Comparison of ENCODE assay signal across 8 mouse cellular contexts in genomic region chr17:29488978-29489970, GRCm38 (mm10). TPM values are rescaled to one million over a fixed set of nuclear protein-coding genes. Genes with fewer than 3 reads are reported as not detected.
DNase-seq lines count a peak whose midpoint lies in the region; ATAC-seq and TF ChIP-seq lines count a peak whose summit lies in the region.

No protein-coding gene starts in this region.

- no peaks in the 10 kb centered on the region for H3K9me3 ChIP-seq in forebrain, embryonic 11.5 days (ENCODE audit: control insufficient read depth, low read length)
- no peaks in the 10 kb centered on the region for H3K9me3 ChIP-seq in hindbrain, embryonic 14.5 days (ENCODE audit: control insufficient read depth, low read length)
- no peaks in the 10 kb centered on the region for H3K9me3 ChIP-seq in liver, embryonic 11.5 days (ENCODE audit: control insufficient read depth, low read length)
- no peaks in the 10 kb centered on the region for H3K9me3 ChIP-seq in midbrain, postnatal 0 days (ENCODE audit: low read length)

- H3K4me3 ChIP-seq in forebrain, embryonic 11.5 days (ENCODE audit: low read depth, low read length), result peak overlapping the region; percentile 73
- H3K4me3 ChIP-seq in hindbrain, embryonic 14.5 days (replicated peaks; ENCODE audit: low read length), result peak overlapping the region; percentile 82
- H3K4me3 ChIP-seq in liver, embryonic 11.5 days (ENCODE audit: low read depth, low read length), result peak overlapping the region; percentile 85
- peak overlapping the region; percentile 85 for H3K4me3 ChIP-seq in midbrain, postnatal 0 days (ENCODE audit: low read depth, low read length)

- no peak for ATAC-seq in forebrain, embryonic 11.5 days (replicated peaks; ENCODE audit: low FRiP score)
- no peak for ATAC-seq in hindbrain, embryonic 14.5 days (ENCODE audit: low FRiP score)
- ATAC-seq in liver, embryonic 11.5 days (replicated peaks; ENCODE audit: low FRiP score), result no peak
- ATAC-seq in midbrain, postnatal 0 days (ENCODE audit: low FRiP score), result no peak; the same call in 1 of the 2 replicates

- TF ChIP-seq CTCF in midbrain, postnatal 0 days (IDR thresholded peaks at IDR 0.05), result no peak

- peaks cover 8% of the 10 kb centered on the region; the same call in 1 of the 2 replicates for H3K4me1 ChIP-seq in forebrain, embryonic 11.5 days (replicated peaks; ENCODE audit: control insufficient read depth, insufficient read depth, low read length)
- peaks cover 17% of the 10 kb centered on the region for H3K4me1 ChIP-seq in hindbrain, embryonic 14.5 days (replicated peaks; ENCODE audit: control insufficient read depth, insufficient read depth, low read length)
- peaks cover 39% of the 10 kb centered on the region for H3K4me1 ChIP-seq in liver, embryonic 11.5 days (replicated peaks; ENCODE audit: control insufficient read depth, insufficient read depth, low read length)
- H3K4me1 ChIP-seq in midbrain, postnatal 0 days (ENCODE audit: insufficient read depth, low read length), result peaks cover 8% of the 10 kb centered on the region; the same call in 1 of the 2 replicates

- peak; percentile 7 for DNase-seq in layer of hippocampus, adult 11-12 months (ENCODE audit: low spot score)
- DNase-seq in layer of hippocampus, adult 9-10 months (ENCODE audit: low spot score), result no peak
- DNase-seq in Muller cell, postnatal 12 days (ENCODE audit: inconsistent ontology term), result peak; percentile 82
- peak; percentile 79 for DNase-seq in forebrain, embryonic 11.5 days (ENCODE audit: low spot score)
- peak; percentile 68 for DNase-seq in hindbrain, embryonic 14.5 days (ENCODE audit: low spot score)
- DNase-seq in liver, embryonic 11.5 days (ENCODE audit: low spot score), result no peak
- peak; percentile 65 for DNase-seq in midbrain, postnatal 0 days (ENCODE audit: low spot score)
- no peak for DNase-seq in right cerebral cortex, adult 2 months (ENCODE audit: low spot score in 2 of 2)

- no peaks in the 10 kb centered on the region; the same call in 1 of the 2 replicates for H3K27me3 ChIP-seq in forebrain, embryonic 11.5 days (ENCODE audit: control insufficient read depth, insufficient read depth, low read length)
- no peaks in the 10 kb centered on the region for H3K27me3 ChIP-seq in hindbrain, embryonic 14.5 days (ENCODE audit: control insufficient read depth, insufficient read depth, low read length)
- no peaks in the 10 kb centered on the region for H3K27me3 ChIP-seq in liver, embryonic 11.5 days (replicated peaks; ENCODE audit: control insufficient read depth, insufficient read depth, low read length)
- no peaks in the 10 kb centered on the region for H3K27me3 ChIP-seq in midbrain, postnatal 0 days (ENCODE audit: insufficient read depth, low read length)

- H3K9ac ChIP-seq in forebrain, embryonic 11.5 days (ENCODE audit: low read length), result peak overlapping the region; percentile 87
- H3K9ac ChIP-seq in hindbrain, embryonic 14.5 days, result peak overlapping the region; percentile 76
- H3K9ac ChIP-seq in liver, embryonic 11.5 days (ENCODE audit: low read depth, low read length), result peak overlapping the region; percentile 84
- H3K9ac ChIP-seq in midbrain, postnatal 0 days (replicated peaks; ENCODE audit: low read length, poor library complexity, severe bottlenecking), result peak overlapping the region; percentile 79

- 8% methylated on average over 30 of the region's 30 CpGs for WGBS in forebrain, embryonic 11.5 days
- WGBS in hindbrain, embryonic 14.5 days, result 5% methylated on average over 30 of the region's 30 CpGs
- 5% methylated on average over 30 of the region's 30 CpGs for WGBS in liver, embryonic 11.5 days
- WGBS in midbrain, postnatal 0 days, result 6% methylated on average over 30 of the region's 30 CpGs

- H3K36me3 ChIP-seq in forebrain, embryonic 11.5 days (ENCODE audit: control insufficient read depth, insufficient read depth, low read length), result peaks cover 5% of the 10 kb centered on the region; the same call in 1 of the 2 replicates
- H3K36me3 ChIP-seq in hindbrain, embryonic 14.5 days (replicated peaks; ENCODE audit: control insufficient read depth, insufficient read depth), result peaks cover 6% of the 10 kb centered on the region
- peaks cover 12% of the 10 kb centered on the region for H3K36me3 ChIP-seq in liver, embryonic 11.5 days (ENCODE audit: control insufficient read depth, insufficient read depth, low read length)
- peaks cover 1% of the 10 kb centered on the region; the same call in 1 of the 2 replicates for H3K36me3 ChIP-seq in midbrain, postnatal 0 days (ENCODE audit: insufficient read depth, low read length)

- peak overlapping the region; percentile 91 for H3K27ac ChIP-seq in forebrain, embryonic 11.5 days (ENCODE audit: low read depth, low read length)
- peak overlapping the region; percentile 94 for H3K27ac ChIP-seq in hindbrain, embryonic 14.5 days
- H3K27ac ChIP-seq in liver, embryonic 11.5 days (ENCODE audit: low read depth, low read length), result peak overlapping the region; percentile 89
- peak overlapping the region; percentile 91 for H3K27ac ChIP-seq in midbrain, postnatal 0 days (ENCODE audit: low read depth, low read length)

- peak overlapping the region; percentile 95 for H3K4me2 ChIP-seq in forebrain, embryonic 11.5 days (ENCODE audit: low read depth, low read length, severe bottlenecking)
- H3K4me2 ChIP-seq in hindbrain, embryonic 14.5 days (replicated peaks), result peak overlapping the region; percentile 67
- peak overlapping the region; percentile 95 for H3K4me2 ChIP-seq in liver, embryonic 11.5 days
- H3K4me2 ChIP-seq in midbrain, postnatal 0 days (ENCODE audit: low read depth, low read length, poor library complexity, severe bottlenecking), result peak overlapping the region; percentile 88

RNA-seq across cellular contexts. Expression of gene Pim1, which starts 1.3 kb away (rescaled TPM):
- 21.1 and 22.5 TPM in 2 replicates for polyA plus RNA-seq in forebrain, embryonic 11.5 days (2014; fragmentation: Nextera tagmentation; extraction: Ambion mirVana)
- polyA plus RNA-seq in hindbrain, embryonic 14.5 days (2014; fragmentation: Nextera tagmentation; extraction: Ambion mirVana), result 6.4 and 7.8 TPM in 2 replicates
- 41.6 and 47.0 TPM in 2 replicates for polyA plus RNA-seq in liver, embryonic 11.5 days (2014; fragmentation: Nextera tagmentation; extraction: Ambion mirVana)
- 8.3 and 10.9 TPM in 2 replicates for total RNA-seq in midbrain, postnatal 0 days (2014; rRNA removed)
- 10.6 and 12.7 TPM in 2 replicates for polyA plus RNA-seq in midbrain, postnatal 0 days (2015; fragmentation: Nextera tagmentation; extraction: Ambion mirVana)

Comparison
In these comparisons a context has a peak if more than half of its experiments do, and no peak if none do; other contexts are left out.
1. DNase-seq: peak in layer of hippocampus, adult 11-12 months (single experiment), Muller cell, postnatal 12 days (single experiment), forebrain, embryonic 11.5 days (single experiment), hindbrain, embryonic 14.5 days (single experiment) and midbrain, postnatal 0 days (single experiment); none in layer of hippocampus, adult 9-10 months (single experiment), liver, embryonic 11.5 days (single experiment) and right cerebral cortex, adult 2 months (0 of 2).
2. Peak in every context shown above with its lines, with median percentiles within 50 percentile points of each other: H3K27ac ChIP-seq, H3K4me2 ChIP-seq, H3K4me3 ChIP-seq and H3K9ac ChIP-seq.